Mouse (Mus musculus): Measurements from ENCODE around the gene Tia1. TPM values are rescaled to one million over a fixed set of nuclear protein-coding genes. Genes with fewer than 3 reads are reported as not detected.

The Tia1 gene
- polyA plus RNA-seq, 1 experiment: 11.5 TPM

GRCm38 (mm10) chr6:86384692-86385091, 19.3 kb upstream of the Tia1 start:
- TF ChIP-seq CTCF (conservative IDR thresholded peaks at IDR 0.05; ENCODE audit: insufficient read depth, insufficient read length, low read depth, low read length) (no peak), POLR2A (IDR thresholded peaks at IDR 0.05; ENCODE audit: low read depth, low read length) (no peak)
- H3K4me3 ChIP-seq (ENCODE audit: insufficient read depth, low read depth, low read length): no peak overlapping the region
- no peak for DNase-seq
- H3K27me3 ChIP-seq (replicated peaks; ENCODE audit: control insufficient read depth, insufficient read depth, low read length): no peaks in the 10 kb centered on the region
- H3K4me1 ChIP-seq (ENCODE audit: control insufficient read depth, insufficient read depth, low read length): peaks cover 5% of the 10 kb centered on the region; the same call in 1 of the 2 replicates
- no peak overlapping the region for H3K27ac ChIP-seq (ENCODE audit: insufficient read depth, low read depth, low read length)
- 62% methylated on average over 4 of the region's 4 CpGs for WGBS
- no peaks in the 10 kb centered on the region for H3K36me3 ChIP-seq (ENCODE audit: control insufficient read depth, insufficient read depth, low read length)

GRCm38 (mm10) chr6:86385362-86386104, 18.5 kb upstream of the Tia1 start:
- Histone ChIP-seq H3K27me3 (replicated peaks; ENCODE audit: control insufficient read depth, insufficient read depth, low read length) (no peaks in the 10 kb centered on the region), H3K4me3 (ENCODE audit: insufficient read depth, low read depth, low read length) (no peak overlapping the region), H3K36me3 (ENCODE audit: control insufficient read depth, insufficient read depth, low read length) (no peaks in the 10 kb centered on the region), H3K27ac (ENCODE audit: insufficient read depth, low read depth, low read length) (no peak overlapping the region), H3K4me1 (ENCODE audit: control insufficient read depth, insufficient read depth, low read length) (peaks cover 5% of the 10 kb centered on the region; the same call in 1 of the 2 replicates)
- DNase-seq: no peak
- no peak for TF ChIP-seq CTCF (conservative IDR thresholded peaks at IDR 0.05; ENCODE audit: insufficient read depth, insufficient read length, low read depth, low read length)
- no peak for TF ChIP-seq POLR2A (IDR thresholded peaks at IDR 0.05; ENCODE audit: low read depth, low read length)
- 87% methylated on average over 5 of the region's 5 CpGs for WGBS

DNA sequence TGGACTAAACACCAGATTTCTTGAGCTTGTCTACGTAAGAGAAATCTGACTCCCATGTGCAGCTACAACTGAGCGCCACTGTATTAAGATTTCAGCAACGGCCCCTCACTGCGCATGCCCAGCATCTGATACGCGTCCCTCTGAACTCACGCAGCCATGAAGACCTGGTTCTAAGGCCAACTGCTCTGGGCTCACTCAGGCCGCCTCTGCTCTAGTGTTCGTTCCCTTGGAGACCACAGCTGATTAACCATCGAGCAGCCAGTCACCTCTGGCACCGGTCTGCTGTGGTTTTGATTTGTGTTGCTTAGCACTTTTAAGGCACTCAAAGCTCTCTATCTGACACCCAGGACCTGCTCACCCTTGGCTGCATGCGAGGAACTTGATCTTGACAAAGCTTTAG, 16.7 kb upstream of the Tia1 start:
- H3K27me3 ChIP-seq (replicated peaks; ENCODE audit: control insufficient read depth, insufficient read depth, low read length): no peaks in the 10 kb centered on the region
- TF ChIP-seq POLR2A (IDR thresholded peaks at IDR 0.05; ENCODE audit: low read depth, low read length) (no peak), CTCF (conservative IDR thresholded peaks at IDR 0.05; ENCODE audit: insufficient read depth, insufficient read length, low read depth, low read length) (no peak)
- peak overlapping the region; percentile 85 for H3K27ac ChIP-seq (ENCODE audit: insufficient read depth, low read depth, low read length)
- peaks cover 5% of the 10 kb centered on the region; the same call in 1 of the 2 replicates for H3K4me1 ChIP-seq (ENCODE audit: control insufficient read depth, insufficient read depth, low read length)
- peak; percentile 86 for DNase-seq
- peaks cover 7% of the 10 kb centered on the region; the same call in 1 of the 2 replicates for H3K36me3 ChIP-seq (ENCODE audit: control insufficient read depth, insufficient read depth, low read length)
- no peak overlapping the region for H3K4me3 ChIP-seq (ENCODE audit: insufficient read depth, low read depth, low read length)
- 28% methylated on average over 12 of the region's 12 CpGs for WGBS

- TF ChIP-seq CTCF (conservative IDR thresholded peaks at IDR 0.05; ENCODE audit: insufficient read depth, insufficient read length, low read depth, low read length): no peak
- TF ChIP-seq POLR2A (IDR thresholded peaks at IDR 0.05; ENCODE audit: low read depth, low read length): no peak
- no peaks in the 10 kb centered on the region for H3K27me3 ChIP-seq (replicated peaks; ENCODE audit: control insufficient read depth, insufficient read depth, low read length)
- DNase-seq: peak; percentile 64
- peaks cover 5% of the 10 kb centered on the region; the same call in 1 of the 2 replicates for H3K4me1 ChIP-seq (ENCODE audit: control insufficient read depth, insufficient read depth, low read length)
- H3K36me3 ChIP-seq (ENCODE audit: control insufficient read depth, insufficient read depth, low read length): peaks cover 7% of the 10 kb centered on the region; the same call in 1 of the 2 replicates
- no peak overlapping the region for H3K4me3 ChIP-seq (ENCODE audit: insufficient read depth, low read depth, low read length)
- peak overlapping the region; percentile 62 for H3K27ac ChIP-seq (ENCODE audit: insufficient read depth, low read depth, low read length)
- 54% methylated on average over 18 of the region's 18 CpGs for WGBS
These were observed 15.6 kb upstream of the Tia1 start for GRCm38 (mm10) chr6:86388461-86388860.

DNA sequence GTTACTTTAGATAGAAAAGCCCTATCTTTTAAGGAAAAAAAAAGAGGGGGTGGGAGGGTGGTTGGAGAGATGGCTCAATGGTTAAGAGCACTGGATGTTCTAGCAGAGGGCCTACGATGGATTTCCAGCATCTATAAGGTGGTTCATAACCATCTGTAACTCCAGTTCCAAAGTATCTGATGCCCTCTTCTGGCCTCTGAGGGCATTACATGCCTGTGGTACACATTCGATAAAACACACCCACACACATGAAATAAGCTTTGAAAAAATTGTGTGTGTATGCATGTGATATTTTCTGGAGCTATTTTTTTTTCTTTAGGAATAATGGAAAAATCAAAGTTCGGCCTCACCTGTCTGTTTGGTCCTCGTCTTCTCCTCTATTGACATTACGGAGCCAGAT, 12.7 kb upstream of the Tia1 start:
- WGBS: 98% methylated on average over 5 of the region's 5 CpGs
- TF ChIP-seq POLR2A (IDR thresholded peaks at IDR 0.05; ENCODE audit: low read depth, low read length) (no peak), CTCF (conservative IDR thresholded peaks at IDR 0.05; ENCODE audit: insufficient read depth, insufficient read length, low read depth, low read length) (no peak)
- peaks cover 7% of the 10 kb centered on the region; the same call in 1 of the 2 replicates for H3K36me3 ChIP-seq (ENCODE audit: control insufficient read depth, insufficient read depth, low read length)

DNA sequence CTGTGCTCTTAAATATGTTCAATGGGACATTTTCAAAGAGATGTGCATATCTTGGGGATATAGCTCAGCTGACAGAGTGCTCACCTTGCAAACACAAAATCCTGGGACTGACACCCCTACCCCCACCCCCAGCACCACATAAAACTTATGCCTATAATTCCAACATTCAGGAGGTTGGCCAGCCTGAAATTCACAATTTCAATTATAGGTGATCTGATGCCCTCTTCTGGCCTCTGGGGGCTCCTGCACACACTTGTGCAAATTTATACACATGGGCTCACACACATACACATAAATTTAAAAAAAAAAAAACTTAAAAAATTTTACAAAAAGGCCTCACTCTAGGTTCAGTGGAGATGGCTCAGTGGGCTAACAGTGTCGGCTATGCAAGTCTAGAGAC, 10.8 kb upstream of the Tia1 start:
- peak; percentile 33 for TF ChIP-seq CTCF (conservative IDR thresholded peaks at IDR 0.05; ENCODE audit: insufficient read depth, insufficient read length, low read depth, low read length)
- no peak for TF ChIP-seq POLR2A (IDR thresholded peaks at IDR 0.05; ENCODE audit: low read depth, low read length)
- Histone ChIP-seq H3K4me3 (ENCODE audit: insufficient read depth, low read depth, low read length) (no peak overlapping the region), H3K27ac (ENCODE audit: insufficient read depth, low read depth, low read length) (no peak overlapping the region), H3K4me1 (ENCODE audit: control insufficient read depth, insufficient read depth, low read length) (peaks cover 11% of the 10 kb centered on the region; the same call in 1 of the 2 replicates), H3K27me3 (replicated peaks; ENCODE audit: control insufficient read depth, insufficient read depth, low read length) (no peaks in the 10 kb centered on the region), H3K36me3 (ENCODE audit: control insufficient read depth, insufficient read depth, low read length) (peaks cover 7% of the 10 kb centered on the region; the same call in 1 of the 2 replicates)
- no peak for DNase-seq
- 97% methylated on average over 1 of the region's 1 CpGs for WGBS

More for the DNA sequence above, 12.7 kb upstream of the Tia1 start:
- Histone ChIP-seq H3K4me1 (ENCODE audit: control insufficient read depth, insufficient read depth, low read length) (peaks cover 11% of the 10 kb centered on the region; the same call in 1 of the 2 replicates), H3K27ac (ENCODE audit: insufficient read depth, low read depth, low read length) (no peak overlapping the region), H3K27me3 (replicated peaks; ENCODE audit: control insufficient read depth, insufficient read depth, low read length) (no peaks in the 10 kb centered on the region), H3K4me3 (ENCODE audit: insufficient read depth, low read depth, low read length) (no peak overlapping the region)
- no peak for DNase-seq

GRCm38 (mm10) chr6:86394078-86394720, 9.8 kb upstream of the Tia1 start:
- WGBS: 82% methylated on average over 17 of the region's 17 CpGs
- H3K36me3 ChIP-seq (ENCODE audit: control insufficient read depth, insufficient read depth, low read length): peaks cover 7% of the 10 kb centered on the region; the same call in 1 of the 2 replicates
- no peak for DNase-seq
- H3K27ac ChIP-seq (ENCODE audit: insufficient read depth, low read depth, low read length): no peak overlapping the region
- H3K4me3 ChIP-seq (ENCODE audit: insufficient read depth, low read depth, low read length): no peak overlapping the region
- H3K27me3 ChIP-seq (replicated peaks; ENCODE audit: control insufficient read depth, insufficient read depth, low read length): no peaks in the 10 kb centered on the region
- H3K4me1 ChIP-seq (ENCODE audit: control insufficient read depth, insufficient read depth, low read length): peaks cover 6% of the 10 kb centered on the region; the same call in 1 of the 2 replicates
- TF ChIP-seq CTCF (conservative IDR thresholded peaks at IDR 0.05; ENCODE audit: insufficient read depth, insufficient read length, low read depth, low read length) (no peak), POLR2A (IDR thresholded peaks at IDR 0.05; ENCODE audit: low read depth, low read length) (no peak)

Measured in kidney, adult 2 months (tissue).